Mouse (Mus musculus) lung, postnatal 0 days (tissue): Measurements from ENCODE around the gene Dbndd1.
"Not testable (repeated sequence)": the region's sequence is repeated elsewhere in the genome, so short reads cannot be mapped to it uniquely, and the experiment has no call there.

ENCODE experiments used
- CTCF ChIP-seq: IDR thresholded peaks from 2 replicates; pipeline ENCODE4 v1.5.1; 2016; ENCODE audit warnings: antibody characterized with exemption, mild to moderate bottlenecking
- EP300 ChIP-seq: IDR thresholded peaks from 2 replicates; pipeline ENCODE4 v1.6.1; 2016; ENCODE audit warnings: antibody characterized with exemption, mild to moderate bottlenecking, control low read depth

DNA sequence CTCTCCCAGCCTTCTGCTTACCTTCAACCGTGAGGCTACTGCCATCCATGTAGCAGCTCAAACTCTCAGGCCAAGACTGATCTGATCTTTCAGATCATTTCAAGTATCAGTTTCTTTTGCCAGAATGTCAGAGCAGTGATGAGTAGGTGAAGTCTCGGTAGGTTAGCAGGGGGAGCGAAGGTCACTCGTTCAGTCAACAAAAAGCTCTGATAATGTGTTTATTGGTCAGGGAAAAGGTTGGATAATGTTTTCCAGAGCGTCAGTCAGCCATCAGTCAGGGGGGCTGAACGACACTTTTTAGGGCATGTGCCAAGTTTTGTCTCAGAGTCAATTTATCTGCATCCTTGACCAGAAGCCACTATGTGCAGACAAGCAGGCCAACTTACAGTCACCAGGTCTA, 42.3 kb downstream of the Dbndd1 start:
- not testable (repeated sequence) for TF ChIP-seq CTCF, EP300
